Mouse (Mus musculus) bone marrow, adult 2 months (tissue): ENCODE data around the gene Ocm. TPM values are rescaled to one million over a fixed set of nuclear protein-coding genes. Genes with fewer than 3 reads are reported as not detected.

Source experiments
- H3K27ac ChIP-seq: fragments of 200-500 bp; 2 replicates; pipeline ENCODE4 v1.5.1; 2012; ENCODE audit warnings: low read depth, mild to moderate bottlenecking, control low read depth, inconsistent platforms, low read length; ENCODE audit not compliant: control insufficient read depth, poor library complexity, insufficient read depth
- H3K4me1 ChIP-seq: fragments of 200-500 bp; 2 replicates; pipeline ENCODE4 v1.6.1; 2011; ENCODE audit warnings: low read length; ENCODE audit not compliant: control insufficient read depth, insufficient read depth
- H3K4me3 ChIP-seq: fragments of 200-500 bp; replicated peaks from 2 replicates; pipeline ENCODE3; 2011; ENCODE audit warnings: mild to moderate bottlenecking, low read depth, low read length, control low read depth; ENCODE audit not compliant: control insufficient read depth
- CTCF ChIP-seq: fragments of 200-500 bp; IDR thresholded peaks from 2 replicates; pipeline ENCODE4 v1.5.1; 2011; ENCODE audit warnings: low read length, control low read depth; ENCODE audit not compliant: control insufficient read depth, insufficient read depth
- POLR2A ChIP-seq: fragments of 200-500 bp; IDR thresholded peaks from 2 replicates; pipeline ENCODE4 v1.6.1; 2011; ENCODE audit warnings: low read depth, mild to moderate bottlenecking, control low read depth, low read length, borderline replicate concordance; ENCODE audit not compliant: control insufficient read depth
- WGBS: fragments of 180-500 bp; shearing (Covaris S2); methylation state at CpG from one replicate; pipeline ENCODE4 v1.1.7; 2018; 5-methylcytosine and 5-hydroxymethylcytosine counted together
- polyA plus RNA-seq: library from polyadenylated mRNA; stranded (reverse); fragments of >200 nt; gene quantifications from 2 replicates; pipeline ENCODE4 v1.2.4, GENCODE M21; 2011; ENCODE audit warnings: low replicate concordance; ENCODE audit not compliant: missing spikeins, insufficient read depth, insufficient read length

Ocm gene
- polyA plus RNA-seq, 1 experiment: not detected

DNA sequence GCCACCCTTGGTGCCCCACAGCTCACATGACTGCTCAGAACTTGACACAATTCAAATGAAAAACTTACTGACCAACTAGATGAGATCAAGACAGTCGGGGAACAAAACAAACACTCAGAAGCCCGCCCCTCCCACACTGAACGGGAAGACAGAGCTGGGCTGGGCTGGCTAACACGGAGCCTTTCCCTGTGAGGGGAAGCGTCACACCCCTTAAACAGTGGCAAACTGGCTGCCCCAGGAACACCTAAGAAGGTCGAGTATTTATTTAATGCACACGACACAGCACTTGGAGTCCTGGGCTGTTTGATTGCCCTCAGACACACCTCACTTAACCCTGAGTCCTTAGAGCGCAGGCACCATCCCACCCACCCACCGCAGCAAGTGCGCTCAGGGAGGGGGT, 33.8 kb downstream of the Ocm start:
- Histone ChIP-seq H3K4me1 (no peaks in the 10 kb centered on the region), H3K4me3 (no peak overlapping the region), H3K27ac (no peak overlapping the region)
- TF ChIP-seq POLR2A (no peak), CTCF (no peak)
- WGBS: 89% methylated on average over 10 of the region's 10 CpGs

GRCm38 (mm10) chr5:143990086-143990485, 36.4 kb downstream of the Ocm start:
- Histone ChIP-seq H3K4me1 (no peaks in the 10 kb centered on the region), H3K4me3 (no peak overlapping the region), H3K27ac (no peak overlapping the region)
- WGBS: 16% methylated on average over 11 of the region's 11 CpGs
- TF ChIP-seq CTCF: no peak
- no peak for TF ChIP-seq POLR2A

- H3K4me1 ChIP-seq: no peaks in the 10 kb centered on the region
- WGBS: 89% methylated on average over 4 of the region's 4 CpGs
- TF ChIP-seq CTCF: no peak
- no peak for TF ChIP-seq POLR2A
Observed at GRCm38 (mm10) chr5:143989046-143989445, 37.4 kb downstream of the Ocm start.

GRCm38 (mm10) chr5:143987596-143987995, 38.9 kb downstream of the Ocm start:
- WGBS: 98% methylated on average over 3 of the region's 3 CpGs
- no peak for TF ChIP-seq CTCF
- TF ChIP-seq POLR2A: no peak
- Histone ChIP-seq H3K4me3 (no peak overlapping the region), H3K27ac (no peak overlapping the region), H3K4me1 (no peaks in the 10 kb centered on the region)

More at GRCm38 (mm10) chr5:143989046-143989445, 37.4 kb downstream of the Ocm start:
- no peak overlapping the region for H3K4me3 ChIP-seq
- H3K27ac ChIP-seq: no peak overlapping the region

GRCm38 (mm10) chr5:143985381-143985780, 41.1 kb downstream of the Ocm start:
- Histone ChIP-seq H3K4me3 (no peak overlapping the region), H3K27ac (no peak overlapping the region), H3K4me1 (no peaks in the 10 kb centered on the region)
- TF ChIP-seq POLR2A: no peak
- TF ChIP-seq CTCF: no peak
- 72% methylated on average over 7 of the region's 7 CpGs for WGBS

- TF ChIP-seq CTCF: no peak
- no peak for TF ChIP-seq POLR2A
- Histone ChIP-seq H3K4me1 (no peaks in the 10 kb centered on the region), H3K27ac (no peak overlapping the region), H3K4me3 (no peak overlapping the region)
- WGBS: 77% methylated on average over 2 of the region's 2 CpGs
Observed at GRCm38 (mm10) chr5:143982361-143982760, 44.1 kb downstream of the Ocm start.

DNA sequence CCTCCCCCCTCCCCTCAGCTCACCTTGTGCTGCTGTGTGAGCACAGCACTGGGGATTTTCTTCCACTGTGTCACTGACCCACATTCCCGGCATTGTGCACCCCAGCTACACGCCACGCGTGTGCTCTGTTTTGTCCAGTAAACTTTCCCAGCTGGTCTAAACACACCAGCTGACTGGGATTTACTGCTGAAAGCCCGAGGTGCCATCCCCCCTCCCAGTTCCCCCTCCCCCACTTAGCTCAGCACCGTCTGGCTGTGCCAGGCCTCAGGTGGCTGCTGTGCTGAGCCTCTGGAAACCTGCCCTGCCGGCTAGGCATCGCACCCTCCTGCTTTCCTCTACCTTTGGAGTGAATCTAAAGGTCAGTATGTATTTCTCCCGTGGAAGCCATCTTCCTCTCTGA, 45.6 kb downstream of the Ocm start:
- TF ChIP-seq POLR2A (no peak), CTCF (no peak)
- Histone ChIP-seq H3K4me3 (no peak overlapping the region), H3K27ac (no peak overlapping the region), H3K4me1 (peaks cover 3% of the 10 kb centered on the region)
- WGBS: 77% methylated on average over 9 of the region's 9 CpGs

GRCm38 (mm10) chr5:143976726-143977431, 49.6 kb downstream of the Ocm start:
- H3K27ac ChIP-seq: no peak overlapping the region
- whole genome bisulfite sequencing: 68% methylated on average over 16 of the region's 16 CpGs
- H3K4me1 ChIP-seq: peaks cover 4% of the 10 kb centered on the region
- no peak for TF ChIP-seq CTCF
- TF ChIP-seq POLR2A: no peak
- H3K4me3 ChIP-seq: no peak overlapping the region
